Mouse (Mus musculus) macrophage (primary cell): ENCODE results near the gene Pax7. TPM values are rescaled to one million over a fixed set of nuclear protein-coding genes. Genes with fewer than 3 reads are reported as not detected.

Experiments used
- H3K27ac ChIP-seq: fragments of 350-480 bp; formaldehyde crosslinking; 2 replicates; pipeline ENCODE4 v1.9.0; 2021
- H3K36me3 ChIP-seq: fragments of 350-480 bp; formaldehyde crosslinking; 2 replicates; pipeline ENCODE4 v1.9.0; 2021; ENCODE audit errors: inconsistent target
- H3K4me3 ChIP-seq: fragments of 350-480 bp; formaldehyde crosslinking; 2 replicates; pipeline ENCODE4 v1.9.0; 2021; ENCODE audit errors: inconsistent target
- H3K79me2 ChIP-seq: fragments of 350-480 bp; formaldehyde crosslinking; 2 replicates; pipeline ENCODE4 v1.9.0; 2021; ENCODE audit errors: inconsistent target
- WGBS: methylation state at CpG from one replicate; pipeline ENCODE4 v1.1.7; 2026; ENCODE audit warnings: inconsistent platforms; ENCODE audit not compliant: missing documents; 5-methylcytosine and 5-hydroxymethylcytosine counted together
- polyA plus RNA-seq: library from polyadenylated mRNA; stranded (reverse); fragments of 250-400 nt; gene quantifications from 3 replicates; pipeline ENCODE4 v1.2.4, GENCODE M21; 2018; ENCODE audit warnings: inconsistent platforms

Pax7 gene
- polyA plus RNA-seq, 1 experiment from 2014 or later = not detected

- Histone ChIP-seq H3K27ac (no peak overlapping the region), H3K36me3 (no peaks in the 10 kb centered on the region), H3K4me3 (no peak overlapping the region), H3K79me2 (no peaks in the 10 kb centered on the region)
- WGBS = 15% methylated on average over 14 of the region's 14 CpGs
Measured at GRCm38 (mm10) chr4:139825326-139826112, 7.8 kb downstream of the Pax7 start.

GRCm38 (mm10) chr4:139824572-139825325 is 8.6 kb downstream of the Pax7 start:
- no peaks in the 10 kb centered on the region for H3K79me2 ChIP-seq
- H3K27ac ChIP-seq = no peak overlapping the region
- no peak overlapping the region for H3K4me3 ChIP-seq
- 7% methylated on average over 22 of the region's 22 CpGs for WGBS
- H3K36me3 ChIP-seq = no peaks in the 10 kb centered on the region

DNA sequence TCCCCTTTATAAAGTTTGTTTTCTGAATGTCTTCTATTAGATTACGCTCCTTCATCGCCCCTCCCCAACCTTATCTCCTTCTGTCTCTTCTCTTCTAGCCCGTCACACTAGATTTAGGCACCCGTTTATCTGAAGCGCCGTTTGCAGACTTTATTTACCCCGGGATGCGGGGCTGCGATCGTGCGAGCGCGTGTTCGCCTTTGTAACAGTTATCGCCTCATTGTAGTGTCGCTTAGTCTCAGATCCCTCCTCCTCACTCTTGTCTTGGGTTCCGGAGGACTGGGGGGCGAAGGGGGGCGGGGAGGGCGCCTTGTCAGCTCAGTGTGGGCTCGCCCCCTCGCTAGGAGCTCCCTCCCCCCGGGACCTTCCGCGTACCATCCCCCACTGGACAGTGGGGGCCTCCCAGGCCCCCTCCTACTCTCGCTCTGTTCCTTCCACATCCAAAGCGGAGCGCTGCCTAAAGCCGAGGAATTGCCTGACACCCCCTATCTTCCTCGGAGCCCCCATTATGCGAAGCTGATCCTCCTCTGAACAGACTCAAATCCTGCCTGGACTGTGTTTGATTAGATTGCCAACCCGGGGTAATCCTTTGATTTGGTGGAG is 9.4 kb downstream of the Pax7 start:
- Histone ChIP-seq H3K36me3 (no peaks in the 10 kb centered on the region), H3K27ac (no peak overlapping the region), H3K79me2 (no peaks in the 10 kb centered on the region), H3K4me3 (no peak overlapping the region)
- WGBS = 11% methylated on average over 29 of the region's 32 CpGs

GRCm38 (mm10) chr4:139823138-139823869 is 10.0 kb downstream of the Pax7 start:
- Histone ChIP-seq H3K79me2 (no peaks in the 10 kb centered on the region), H3K4me3 (no peak overlapping the region), H3K36me3 (no peaks in the 10 kb centered on the region), H3K27ac (no peak overlapping the region)
- 7% methylated on average over 43 of the region's 44 CpGs for WGBS

- Histone ChIP-seq H3K36me3 (no peaks in the 10 kb centered on the region), H3K27ac (no peak overlapping the region), H3K79me2 (no peaks in the 10 kb centered on the region), H3K4me3 (no peak overlapping the region)
- 7% methylated on average over 28 of the region's 28 CpGs for WGBS
Measured at GRCm38 (mm10) chr4:139822214-139823137, 10.9 kb downstream of the Pax7 start.

DNA sequence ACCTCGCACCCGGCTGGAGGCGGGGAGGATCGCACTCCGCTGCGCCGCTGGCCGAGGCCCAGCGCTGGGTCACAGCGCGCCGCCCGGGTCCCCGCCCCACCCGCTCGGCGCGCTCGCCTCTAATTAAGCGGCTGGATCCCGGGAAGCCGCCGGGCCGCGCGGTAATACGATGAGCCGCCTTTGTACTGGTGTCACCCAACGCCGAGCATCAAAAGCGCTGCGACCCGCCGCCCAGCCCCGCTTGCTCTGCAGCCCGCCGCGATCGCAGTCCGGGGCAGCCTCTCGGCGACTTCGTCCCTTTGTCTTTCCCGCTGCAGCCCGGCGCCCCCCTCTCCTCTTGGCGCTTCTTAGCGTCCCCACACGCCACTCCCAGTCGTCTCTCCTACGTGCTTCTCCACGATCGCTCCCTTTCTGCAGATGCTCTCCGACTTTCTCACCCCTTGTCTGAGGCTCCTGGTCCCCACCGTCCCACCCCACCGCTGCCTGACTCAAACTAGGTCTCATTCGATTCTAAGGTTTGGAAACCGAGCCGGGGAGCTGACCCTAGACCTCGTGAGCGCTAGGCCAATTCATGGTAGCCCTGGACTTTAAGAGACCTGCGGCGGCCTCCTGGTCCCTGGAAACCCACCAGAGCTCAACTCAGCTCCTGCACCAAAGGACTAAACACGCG is 11.7 kb downstream of the Pax7 start:
- Histone ChIP-seq H3K27ac (no peak overlapping the region), H3K79me2 (no peaks in the 10 kb centered on the region), H3K4me3 (no peak overlapping the region), H3K36me3 (no peaks in the 10 kb centered on the region)
- WGBS = 5% methylated on average over 50 of the region's 65 CpGs

DNA sequence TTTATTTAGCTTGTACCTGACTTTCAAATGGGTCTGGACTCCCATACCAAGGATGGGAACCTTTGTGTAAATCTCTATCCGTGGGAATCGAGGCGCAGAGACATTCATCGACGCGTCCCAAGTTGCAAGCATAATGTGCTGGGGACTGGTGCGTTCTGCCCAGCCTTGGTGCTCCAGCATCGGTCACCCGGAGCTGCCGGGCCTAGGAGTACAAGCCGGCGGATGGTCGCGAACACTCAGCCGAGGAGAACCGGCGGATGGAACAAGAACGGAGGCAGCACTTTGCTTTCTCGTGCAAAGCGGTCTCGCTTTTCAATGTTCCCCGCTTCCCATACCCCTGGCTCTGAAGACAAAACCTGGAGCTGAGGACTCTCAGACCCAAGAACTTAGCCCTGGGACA is 12.3 kb downstream of the Pax7 start:
- Histone ChIP-seq H3K79me2 (no peaks in the 10 kb centered on the region), H3K4me3 (no peak overlapping the region), H3K36me3 (no peaks in the 10 kb centered on the region), H3K27ac (no peak overlapping the region)
- 4% methylated on average over 22 of the region's 22 CpGs for WGBS

DNA sequence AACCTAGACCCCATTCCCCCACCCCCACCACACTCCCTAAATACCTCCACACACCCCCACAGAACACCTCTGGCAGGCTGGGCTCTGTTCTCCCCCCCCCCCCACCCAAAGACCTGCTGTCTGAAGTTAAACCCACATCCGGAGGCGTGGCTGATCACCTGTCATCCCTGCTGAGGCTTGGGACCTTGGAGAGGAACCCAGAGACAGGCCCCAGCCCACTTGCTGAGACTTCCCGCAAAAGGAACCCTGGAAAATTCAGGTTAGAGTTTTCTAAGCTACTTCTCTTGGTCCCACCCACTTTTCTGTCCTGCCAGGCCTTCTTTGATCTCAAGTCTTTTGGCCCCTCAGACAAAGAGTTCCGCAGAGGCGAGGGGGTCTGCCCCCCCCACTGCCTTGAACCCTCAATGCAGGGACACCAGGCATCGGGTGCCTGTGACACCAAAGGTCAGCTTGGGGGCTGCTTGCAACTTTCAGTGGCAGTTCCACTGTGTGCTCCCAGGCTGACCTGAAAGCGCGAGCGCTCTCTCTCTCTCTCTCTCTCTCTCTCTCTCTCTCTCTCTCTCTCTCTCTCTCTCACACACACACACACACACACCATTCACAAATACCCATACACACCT is 13.8 kb downstream of the Pax7 start:
- no peak overlapping the region for H3K27ac ChIP-seq
- no peaks in the 10 kb centered on the region for H3K36me3 ChIP-seq
- no peak overlapping the region for H3K4me3 ChIP-seq
- no peaks in the 10 kb centered on the region for H3K79me2 ChIP-seq
- WGBS = 4% methylated on average over 9 of the region's 9 CpGs

- Histone ChIP-seq H3K79me2 (no peaks in the 10 kb centered on the region), H3K27ac (no peak overlapping the region), H3K4me3 (no peak overlapping the region), H3K36me3 (no peaks in the 10 kb centered on the region)
- 39% methylated on average over 7 of the region's 7 CpGs for WGBS
Measured at GRCm38 (mm10) chr4:139818163-139818562, 15.2 kb downstream of the Pax7 start.

GRCm38 (mm10) chr4:139813371-139813960 is 19.9 kb downstream of the Pax7 start:
- no peak overlapping the region for H3K4me3 ChIP-seq
- no peak overlapping the region for H3K27ac ChIP-seq
- 11% methylated on average over 9 of the region's 9 CpGs for WGBS

DNA sequence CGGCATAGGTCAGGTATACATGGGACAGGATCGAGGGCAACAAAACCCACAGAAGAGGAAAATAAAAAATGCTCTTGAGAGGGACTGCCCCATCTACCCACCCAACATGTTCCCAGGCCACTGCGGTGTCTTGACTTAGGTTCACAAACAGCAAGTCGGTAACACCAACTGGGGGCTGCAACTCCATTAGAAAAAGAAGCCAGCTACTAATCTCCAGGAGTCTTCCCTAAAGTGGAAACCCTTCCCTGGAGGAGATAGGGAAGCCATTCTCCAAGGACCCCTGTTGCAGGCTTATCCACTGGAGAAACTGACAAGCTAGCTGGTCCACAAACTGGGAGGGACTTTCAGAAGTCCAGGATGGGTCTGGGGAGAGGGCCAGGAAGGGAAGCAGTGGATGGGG is 21.4 kb downstream of the Pax7 start:
- Histone ChIP-seq H3K27ac (no peak overlapping the region), H3K36me3 (no peaks in the 10 kb centered on the region), H3K4me3 (no peak overlapping the region), H3K79me2 (no peaks in the 10 kb centered on the region)
- WGBS = 71% methylated on average over 4 of the region's 4 CpGs

More at GRCm38 (mm10) chr4:139813371-139813960, 19.9 kb downstream of the Pax7 start:
- Histone ChIP-seq H3K79me2 (no peaks in the 10 kb centered on the region), H3K36me3 (no peaks in the 10 kb centered on the region)

- no peak overlapping the region for H3K4me3 ChIP-seq
- H3K27ac ChIP-seq = no peak overlapping the region
- WGBS = 58% methylated on average over 4 of the region's 5 CpGs
- H3K36me3 ChIP-seq = no peaks in the 10 kb centered on the region
- H3K79me2 ChIP-seq = no peaks in the 10 kb centered on the region
Measured at GRCm38 (mm10) chr4:139811475-139811874, 21.9 kb downstream of the Pax7 start.
